Mouse (Mus musculus) thymus, adult 18-20 months (tissue): ENCODE measurements around the gene Vmn1r23.
"Not testable (repeated sequence)": the region's sequence is repeated elsewhere in the genome, so short reads cannot be mapped to it uniquely, and the experiment has no call there.

Experiments used
- DNase-seq, 2 experiments: peaks; one replicate each; pipeline ENCODE4 v3.0.0; 2022; ENCODE audit warnings: mixed read lengths in 2 of 2

The Vmn1r23 gene

DNA sequence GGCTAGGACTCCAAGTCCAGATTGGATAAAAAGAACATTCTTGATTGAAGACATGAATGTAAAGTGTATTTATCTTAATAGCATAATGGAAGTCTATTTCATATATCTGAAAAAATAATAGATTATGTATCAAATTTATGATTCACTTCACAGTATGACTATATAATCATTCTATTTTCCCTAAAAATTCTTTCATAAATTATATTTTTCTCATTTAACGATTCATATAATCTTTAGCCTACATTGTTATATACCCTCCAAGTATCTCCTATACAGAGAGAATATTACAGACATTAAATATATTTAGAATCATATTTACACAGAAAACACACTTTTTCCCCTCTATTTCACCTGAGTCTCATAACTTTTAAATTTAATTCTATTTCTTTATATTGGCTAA, at the start of gene Vmn1r23:
Vmn1r23 (minus strand) TSS at position 101 of the 400 bp plus-strand sequence.
- no peak for DNase-seq

DNA sequence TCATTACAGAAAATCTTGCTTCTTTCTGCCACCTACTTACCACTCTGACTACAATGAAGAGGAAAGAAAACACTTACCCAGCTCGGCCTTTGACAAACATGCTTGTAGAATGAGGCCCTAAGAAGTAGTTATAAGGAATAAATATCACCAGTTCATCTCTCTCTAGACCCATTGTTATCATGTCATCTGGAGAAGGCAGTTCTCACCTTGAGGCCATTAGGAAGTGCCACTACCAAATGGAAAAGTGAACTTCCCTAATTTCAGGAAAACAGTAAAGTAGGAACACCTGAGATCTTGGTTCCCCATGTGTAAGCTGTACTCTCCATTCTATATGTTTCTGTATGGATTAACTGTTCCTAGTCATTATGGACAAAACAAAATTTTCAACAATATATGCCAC, 34.8 kb upstream of the Vmn1r23 start, which contains the start of gene Vmn1r24:
Vmn1r24 (minus strand) TSS at position 101 of the 400 bp plus-strand sequence.
- DNase-seq, result not testable (repeated sequence)

DNA sequence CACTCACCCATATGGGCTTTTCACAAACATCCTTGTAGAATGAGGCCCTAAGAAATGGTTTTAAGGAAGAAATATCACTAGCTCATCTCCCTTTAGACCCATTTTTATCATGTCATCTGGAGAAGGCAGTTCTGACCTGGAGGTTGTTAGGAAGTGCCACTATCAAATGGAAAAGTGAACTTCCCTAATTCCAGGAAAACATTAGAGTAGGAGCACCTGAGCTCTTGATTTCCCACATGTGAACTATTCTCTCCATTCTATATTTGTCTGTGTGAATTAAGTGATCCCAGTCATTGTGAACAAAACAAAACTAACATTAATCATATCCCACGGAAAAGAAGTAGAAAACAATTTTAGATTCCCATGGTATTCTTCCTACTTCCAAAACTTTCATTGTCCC, 18.7 kb downstream of the Vmn1r23 start, which contains the start of gene Vmn1r22:
Vmn1r22 (minus strand) TSS at position 101 of the 400 bp plus-strand sequence.
- no peak for DNase-seq
